Mouse (Mus musculus) heart, embryonic 12.5 days (tissue): ENCODE data around the gene Zfp697. TPM values are rescaled to one million over a fixed set of nuclear protein-coding genes. Genes with fewer than 3 reads are reported as not detected.
"Not testable (repeated sequence)": the region's sequence is repeated elsewhere in the genome, so short reads cannot be mapped to it uniquely, and the experiment has no call there.

ENCODE experiments used
- ATAC-seq: fragments of 200-750 bp; cut with Nextera tagmentation; 2 replicates; pipeline ENCODE4 v1.8.0; 2017; ENCODE audit warnings: moderate TSS enrichment, moderate library complexity; ENCODE audit not compliant: insufficient number of reproducible peaks, low FRiP score
- H3K27ac ChIP-seq: fragments of 300-500 bp; sonication (generic); 2 replicates; pipeline ENCODE4 v1.5.1; 2016; ENCODE audit warnings: mild to moderate bottlenecking, moderate library complexity; ENCODE audit not compliant: poor library complexity, severe bottlenecking
- H3K27me3 ChIP-seq: fragments of 300-500 bp; sonication (generic); replicated peaks from 2 replicates; pipeline ENCODE4 v1.6.1; 2016; ENCODE audit warnings: mild to moderate bottlenecking, moderate library complexity
- H3K36me3 ChIP-seq: fragments of 300-500 bp; sonication (generic); 2 replicates; pipeline ENCODE4 v1.6.1; 2016; ENCODE audit warnings: mild to moderate bottlenecking, moderate library complexity
- H3K4me1 ChIP-seq: fragments of 300-500 bp; sonication (generic); replicated peaks from 2 replicates; pipeline ENCODE4 v1.6.1; 2016; ENCODE audit warnings: mild to moderate bottlenecking
- H3K4me2 ChIP-seq: fragments of 300-500 bp; sonication (generic); 2 replicates; pipeline ENCODE4 v1.6.1; 2016; ENCODE audit warnings: mild to moderate bottlenecking, moderate library complexity
- H3K4me3 ChIP-seq: fragments of 300-500 bp; sonication (generic); 2 replicates; pipeline ENCODE4 v1.5.1; 2016; ENCODE audit warnings: mild to moderate bottlenecking
- H3K9ac ChIP-seq: fragments of 300-500 bp; sonication (generic); 2 replicates; pipeline ENCODE4 v1.6.1; 2016; ENCODE audit warnings: mild to moderate bottlenecking, moderate library complexity
- H3K9me3 ChIP-seq: fragments of 300-500 bp; sonication (generic); replicated peaks from 2 replicates; pipeline ENCODE4 v1.6.1; 2016; ENCODE audit warnings: mild to moderate bottlenecking, moderate library complexity
- WGBS: fragments of 180-500 bp; shearing (Covaris S2); methylation state at CpG from one replicate; pipeline ENCODE4 v1.1.7; 2016; 5-methylcytosine and 5-hydroxymethylcytosine counted together
- polyA plus RNA-seq: library from polyadenylated mRNA; unstranded; fragments of >200 nt; fragmentation: Nextera tagmentation; extraction: Ambion mirVana; gene quantifications from 2 replicates; pipeline ENCODE4 v1.2.1, GENCODE M21; 2016

Zfp697 gene
- polyA plus RNA-seq, 1 experiment from 2014 or later = 8.0 TPM

GRCm38 (mm10) chr3:98374062-98374719 is 8.1 kb upstream of the Zfp697 start:
- Histone ChIP-seq H3K36me3 (no peaks in the 10 kb centered on the region), H3K27ac (peak overlapping the region; percentile 49), H3K27me3 (no peaks in the 10 kb centered on the region), H3K4me3 (no peak overlapping the region), H3K9ac (no peak overlapping the region), H3K4me2 (peak overlapping the region; percentile 30), H3K9me3 (0 out of 2 replicates have a peak, but pooled peaks cover 9% of the 10 kb centered on the region), H3K4me1 (peaks cover 20% of the 10 kb centered on the region)
- no peak for ATAC-seq
- WGBS = 24% methylated on average over 3 of the region's 3 CpGs

DNA sequence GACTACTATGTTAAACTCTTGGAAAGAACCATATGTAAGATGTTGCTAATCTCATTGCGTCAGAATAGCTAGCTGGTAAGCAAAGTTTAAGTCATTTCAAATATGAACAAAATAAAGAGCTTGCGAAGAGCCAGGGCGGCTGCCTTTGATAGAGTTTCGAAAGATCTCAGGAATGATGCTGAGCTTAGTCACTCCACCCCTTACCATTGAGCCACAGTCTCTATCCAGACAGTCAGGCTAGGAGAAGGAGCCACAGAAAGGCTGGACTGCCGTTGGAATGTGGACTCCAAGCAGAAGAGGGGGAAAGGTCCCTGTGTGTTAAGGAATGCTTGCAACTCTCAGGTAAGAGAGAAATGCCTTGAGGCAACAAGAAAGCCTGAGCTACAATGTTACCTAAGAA is 7.3 kb upstream of the Zfp697 start:
- no peak overlapping the region for H3K4me2 ChIP-seq
- 67% methylated on average over 5 of the region's 5 CpGs for WGBS
- no peak overlapping the region for H3K9ac ChIP-seq
- H3K36me3 ChIP-seq = no peaks in the 10 kb centered on the region
- H3K9me3 ChIP-seq = 0 out of 2 replicates have a peak, but pooled peaks cover 9% of the 10 kb centered on the region
- peaks cover 20% of the 10 kb centered on the region for H3K4me1 ChIP-seq
- no peaks in the 10 kb centered on the region for H3K27me3 ChIP-seq
- H3K4me3 ChIP-seq = no peak overlapping the region
- ATAC-seq = no peak
- no peak overlapping the region for H3K27ac ChIP-seq

DNA sequence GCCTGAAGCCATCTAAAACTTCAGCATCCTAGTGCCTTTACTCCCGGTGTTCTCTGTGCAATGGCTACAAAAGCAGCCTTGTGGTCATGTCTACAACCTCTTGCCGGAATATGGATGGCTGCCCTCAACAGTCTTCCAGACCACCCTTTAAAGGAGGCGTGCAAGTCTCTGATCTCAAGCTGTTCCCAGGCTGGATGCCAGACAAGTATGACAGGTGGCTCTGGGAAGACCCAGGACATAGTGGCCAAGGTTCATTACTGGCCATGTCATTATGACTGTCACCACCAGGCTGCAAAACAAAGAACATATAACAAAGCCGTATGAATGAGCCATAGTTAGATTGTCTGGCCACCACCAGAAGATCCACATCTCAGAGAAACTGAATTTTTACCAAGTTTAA is 4.0 kb upstream of the Zfp697 start:
- ATAC-seq = no peak
- no peak overlapping the region for H3K4me2 ChIP-seq
- H3K4me1 ChIP-seq = peaks cover 24% of the 10 kb centered on the region
- no peaks in the 10 kb centered on the region for H3K27me3 ChIP-seq
- WGBS = 80% methylated on average over 4 of the region's 4 CpGs
- H3K4me3 ChIP-seq = no peak overlapping the region
- H3K9ac ChIP-seq = no peak overlapping the region
- H3K36me3 ChIP-seq = no peaks in the 10 kb centered on the region
- no peak overlapping the region for H3K27ac ChIP-seq
- H3K9me3 ChIP-seq = no peaks in the 10 kb centered on the region

- Histone ChIP-seq H3K27me3 (no peaks in the 10 kb centered on the region), H3K4me1 (peaks cover 25% of the 10 kb centered on the region), H3K4me2 (no peak overlapping the region), H3K36me3 (no peaks in the 10 kb centered on the region), H3K9ac (no peak overlapping the region), H3K9me3 (no peaks in the 10 kb centered on the region), H3K27ac (no peak overlapping the region), H3K4me3 (no peak overlapping the region)
- no peak for ATAC-seq
- 20% methylated on average over 7 of the region's 7 CpGs for WGBS
Measured at GRCm38 (mm10) chr3:98379236-98379635, 3.0 kb upstream of the Zfp697 start.

GRCm38 (mm10) chr3:98381677-98382245 is 500 bp upstream of the Zfp697 start:
- WGBS = 5% methylated on average over 17 of the region's 17 CpGs
- no peaks in the 10 kb centered on the region for H3K36me3 ChIP-seq
- peak overlapping the region; percentile 88; the same call in 1 of the 2 replicates for H3K27ac ChIP-seq
- peak overlapping the region; percentile 96 for H3K9ac ChIP-seq
- H3K27me3 ChIP-seq = no peaks in the 10 kb centered on the region
- peak; percentile 16; the same call in 1 of the 2 replicates for ATAC-seq
- H3K9me3 ChIP-seq = no peaks in the 10 kb centered on the region
- H3K4me3 ChIP-seq = peak overlapping the region; percentile 99
- peak overlapping the region; percentile 99 for H3K4me2 ChIP-seq
- H3K4me1 ChIP-seq = peaks cover 28% of the 10 kb centered on the region

DNA sequence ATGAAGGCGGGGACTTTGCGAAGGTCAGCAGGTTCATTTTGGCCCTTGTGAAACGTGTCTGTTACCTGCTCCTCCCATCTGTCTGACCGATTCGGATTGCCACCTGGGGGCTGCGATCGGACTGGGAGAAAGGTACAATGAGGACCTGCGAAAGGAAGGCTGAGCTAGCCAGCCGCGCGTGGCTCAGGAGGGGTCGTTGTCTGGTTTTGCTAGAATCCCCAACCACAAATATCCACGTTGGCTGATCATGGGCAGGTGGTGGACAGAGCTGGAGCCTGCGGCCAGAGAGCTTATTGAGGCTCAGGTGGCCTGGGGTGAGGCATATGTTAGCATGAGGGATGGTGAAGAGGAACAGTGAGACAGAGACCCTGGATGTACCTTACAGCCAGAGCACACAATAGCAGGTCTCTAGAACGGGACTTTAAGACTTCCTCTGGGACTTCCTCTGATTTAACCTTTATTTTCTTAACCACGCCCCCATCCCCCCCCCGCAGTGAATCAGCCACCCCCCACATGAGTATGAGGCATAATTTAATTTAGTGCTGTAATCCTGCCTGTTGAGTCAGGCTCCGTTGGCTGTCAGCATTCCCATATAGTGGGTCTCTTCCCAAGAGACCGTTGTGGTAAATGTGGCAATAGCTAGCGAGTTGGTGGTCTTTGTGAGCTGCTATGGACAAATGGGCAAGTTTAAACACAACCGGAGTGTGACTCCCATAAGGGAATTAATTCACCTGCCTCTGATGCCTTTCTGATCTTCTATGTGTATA is 946 bp downstream of the Zfp697 start:
- ATAC-seq = peak; percentile 9; the same call in 1 of the 2 replicates
- no peaks in the 10 kb centered on the region for H3K36me3 ChIP-seq
- peak overlapping the region; percentile 99 for H3K4me3 ChIP-seq
- peak overlapping the region; percentile 88; the same call in 1 of the 2 replicates for H3K27ac ChIP-seq
- no peaks in the 10 kb centered on the region for H3K27me3 ChIP-seq
- peak overlapping the region; percentile 99 for H3K4me2 ChIP-seq
- H3K9me3 ChIP-seq = no peaks in the 10 kb centered on the region
- peak overlapping the region; percentile 96 for H3K9ac ChIP-seq
- peaks cover 37% of the 10 kb centered on the region for H3K4me1 ChIP-seq
- 12% methylated on average over 21 of the region's 21 CpGs for WGBS

DNA sequence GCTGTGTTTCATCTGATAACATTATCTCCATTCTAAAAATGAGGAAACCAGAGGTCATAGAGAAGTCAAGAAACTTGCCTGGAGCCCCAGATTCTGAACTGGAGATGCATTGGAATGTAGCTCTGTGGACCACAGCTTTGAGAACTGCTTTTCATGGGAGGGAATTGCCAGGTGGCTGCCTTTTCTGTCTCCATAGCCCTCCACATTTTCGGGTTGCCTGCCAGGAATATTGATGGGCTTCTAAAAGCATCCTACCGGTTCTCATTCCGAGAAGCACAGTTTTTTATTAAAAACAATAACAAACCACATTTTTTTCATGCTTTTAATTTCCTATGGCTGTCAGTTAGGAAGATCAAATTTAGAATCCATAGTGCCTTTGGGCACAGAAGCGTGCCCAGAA is 4.8 kb downstream of the Zfp697 start:
- H3K27ac ChIP-seq = no peak overlapping the region
- no peak overlapping the region for H3K4me3 ChIP-seq
- no peak overlapping the region for H3K4me2 ChIP-seq
- H3K9ac ChIP-seq = no peak overlapping the region
- H3K27me3 ChIP-seq = no peaks in the 10 kb centered on the region
- peaks cover 51% of the 10 kb centered on the region for H3K4me1 ChIP-seq
- no peak for ATAC-seq
- H3K9me3 ChIP-seq = no peaks in the 10 kb centered on the region
- no peaks in the 10 kb centered on the region for H3K36me3 ChIP-seq
- WGBS = 69% methylated on average over 4 of the region's 4 CpGs

DNA sequence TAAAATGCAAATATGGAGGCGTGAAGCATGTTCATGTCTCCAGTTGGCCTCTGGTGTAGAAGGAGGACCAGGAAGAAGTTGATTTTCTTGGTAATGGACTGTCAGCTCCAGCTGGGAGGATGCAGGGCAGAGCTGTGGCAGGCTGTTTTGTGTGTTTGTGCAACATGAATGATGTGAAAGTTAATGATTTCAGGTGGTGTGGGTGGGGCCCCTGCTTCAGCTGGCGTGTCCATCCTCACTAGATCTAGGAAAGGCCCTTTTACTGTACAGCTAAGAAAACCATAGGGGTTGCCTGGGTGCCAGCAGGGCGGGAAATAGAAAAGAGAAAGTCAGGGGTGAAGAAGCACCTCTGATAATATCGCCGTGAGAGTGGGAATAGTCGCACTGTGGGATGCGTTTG is 5.5 kb downstream of the Zfp697 start:
- WGBS = 76% methylated on average over 7 of the region's 7 CpGs
- H3K4me1 ChIP-seq = peaks cover 51% of the 10 kb centered on the region
- H3K27ac ChIP-seq = no peak overlapping the region
- no peaks in the 10 kb centered on the region for H3K9me3 ChIP-seq
- no peak for ATAC-seq
- H3K9ac ChIP-seq = no peak overlapping the region
- no peaks in the 10 kb centered on the region for H3K36me3 ChIP-seq
- H3K4me2 ChIP-seq = no peak overlapping the region
- H3K27me3 ChIP-seq = no peaks in the 10 kb centered on the region
- H3K4me3 ChIP-seq = no peak overlapping the region

DNA sequence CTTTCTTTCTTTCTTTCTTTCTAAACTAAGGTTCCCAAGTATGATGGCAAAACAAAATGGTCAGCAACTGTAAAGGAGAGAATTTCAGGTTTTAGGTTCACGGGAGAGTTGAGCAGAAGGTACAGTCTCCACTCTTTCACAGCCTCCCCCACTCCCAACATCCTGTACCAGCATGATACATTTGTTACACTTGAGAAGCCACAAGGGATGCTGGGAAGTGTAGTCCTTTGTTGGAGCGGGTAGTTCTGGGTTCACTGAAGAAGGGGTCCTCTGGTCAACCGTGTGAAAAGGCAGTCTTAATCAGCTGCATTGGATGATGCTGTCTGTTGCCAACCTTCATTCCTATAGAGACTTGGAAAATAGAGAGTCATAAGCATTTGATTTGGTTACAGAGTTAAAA is 7.0 kb downstream of the Zfp697 start:
- Histone ChIP-seq H3K4me1 (peaks cover 37% of the 10 kb centered on the region), H3K9me3 (no peaks in the 10 kb centered on the region), H3K9ac (no peak overlapping the region), H3K36me3 (no peaks in the 10 kb centered on the region), H3K4me3 (no peak overlapping the region), H3K27me3 (no peaks in the 10 kb centered on the region), H3K27ac (no peak overlapping the region), H3K4me2 (no peak overlapping the region)
- no peak for ATAC-seq
- 47% methylated on average over 3 of the region's 3 CpGs for WGBS

- not testable (repeated sequence) for H3K4me3 ChIP-seq, H3K36me3 ChIP-seq, H3K27me3 ChIP-seq, H3K9ac ChIP-seq, ATAC-seq, H3K9me3 ChIP-seq
- peaks cover 28% of the 10 kb centered on the region for H3K4me1 ChIP-seq
- 0 out of 2 replicates have a peak overlapping the region, but pooled peaks have one; percentile 7 for H3K4me2 ChIP-seq
- WGBS = 61% methylated on average over 9 of the region's 9 CpGs
- peak overlapping the region; percentile 43; the same call in 1 of the 2 replicates for H3K27ac ChIP-seq
Measured at GRCm38 (mm10) chr3:98404268-98404895, 22.1 kb downstream of the Zfp697 start.

DNA sequence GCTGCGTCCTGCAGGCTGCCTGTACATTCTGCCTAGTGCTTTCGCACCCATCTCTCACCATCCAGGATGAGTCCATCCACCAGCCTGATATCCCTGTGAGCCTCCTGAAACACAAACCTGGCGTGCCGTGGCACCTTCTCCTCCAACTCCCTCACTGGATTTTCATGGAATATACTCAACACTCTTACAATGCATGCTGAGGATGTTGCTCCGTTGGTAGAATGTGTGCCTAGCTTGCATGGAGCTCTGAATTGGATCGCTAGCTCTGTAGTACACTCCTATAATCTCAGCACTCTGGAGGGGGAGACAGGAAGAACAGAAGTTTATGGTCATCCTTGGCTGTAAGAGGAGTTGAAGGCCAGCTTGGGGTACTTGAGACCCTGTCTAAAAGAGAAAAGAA is 23.6 kb downstream of the Zfp697 start:
- 77% methylated on average over 6 of the region's 6 CpGs for WGBS
- ATAC-seq, H3K36me3 ChIP-seq, H3K27me3 ChIP-seq, H3K4me2 ChIP-seq, H3K9ac ChIP-seq, H3K9me3 ChIP-seq, H3K4me3 ChIP-seq: not testable (repeated sequence)
- H3K4me1 ChIP-seq = peaks cover 28% of the 10 kb centered on the region
- H3K27ac ChIP-seq = peak overlapping the region; percentile 83
